In the genomic region with DNA sequence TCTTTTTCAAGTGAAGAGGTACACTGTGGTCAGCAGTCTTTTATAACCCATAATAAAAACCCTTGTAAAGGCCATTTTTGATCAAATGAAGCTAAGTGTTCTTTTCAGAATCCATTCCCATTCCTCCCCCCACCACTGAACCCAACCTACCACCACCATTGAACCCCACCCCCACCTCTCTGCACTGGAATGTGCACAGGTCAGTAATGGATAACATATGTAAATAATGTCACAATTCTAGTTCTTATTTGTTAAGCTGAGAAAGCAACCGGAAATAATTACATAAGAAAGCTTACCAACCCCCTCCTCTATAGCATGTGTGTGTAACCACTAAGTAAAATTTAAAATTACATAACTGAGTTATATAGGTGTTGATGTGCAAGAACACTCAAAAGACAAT, we compare ENCODE assay signal across 7 mouse cellular contexts.
A peak's percentile ranks its signal among the peaks of the same experiment; 100 is the strongest.
DNase-seq lines count a peak whose midpoint lies in the region; ATAC-seq and TF ChIP-seq lines count a peak whose summit lies in the region.
"Not testable (repeated sequence)": the region's sequence is repeated elsewhere in the genome, so short reads cannot be mapped to it uniquely, and the experiment has no call there.

No protein-coding gene starts in this region.

- ATAC-seq in granulocyte monocyte progenitor cell, adult 5-6 weeks (replicated peaks; ENCODE audit: poor library complexity, severe bottlenecking), result peak; percentile 38
- peak; percentile 67 for ATAC-seq in liver, embryonic 13.5 days (ENCODE audit: low read depth)
- peak; percentile 88 for ATAC-seq in liver, embryonic 16.5 days (ENCODE audit: low read depth)
- peak; percentile 54; the same call in 1 of the 2 replicates for ATAC-seq in lung, embryonic 16.5 days (ENCODE audit: low read depth)
- ATAC-seq in stomach, embryonic 14.5 days (ENCODE audit: insufficient number of reproducible peaks, insufficient read depth, low FRiP score, low read depth), result peak; percentile 53; the same call in 1 of the 2 replicates
- peak; percentile 72; the same call in 1 of the 2 replicates for ATAC-seq in stomach, postnatal 0 days (ENCODE audit: low FRiP score, low TSS enrichment)

- H3K4me1 ChIP-seq in liver, adult 2 months (ENCODE audit: control insufficient read depth, insufficient read depth, low read length); liver, embryonic 13.5 days (replicated peaks); liver, embryonic 16.5 days (ENCODE audit: control insufficient read depth, low read depth, low read length); lung, embryonic 16.5 days (replicated peaks; ENCODE audit: control insufficient read depth, insufficient read depth, low read length); stomach, embryonic 14.5 days (ENCODE audit: control insufficient read depth, insufficient read depth, low read length); stomach, postnatal 0 days (replicated peaks; ENCODE audit: control insufficient read depth, insufficient read depth): not testable (repeated sequence)

- 18% methylated on average over 1 of the region's 1 CpGs for WGBS in liver, adult 2 months
- WGBS in liver, embryonic 13.5 days (ENCODE audit: insufficient replicate concordance), result 59% methylated on average over 1 of the region's 1 CpGs
- 74% methylated on average over 1 of the region's 1 CpGs for WGBS in liver, embryonic 16.5 days (ENCODE audit: insufficient replicate concordance)
- 43% methylated on average over 1 of the region's 1 CpGs for WGBS in lung, embryonic 16.5 days
- 69% methylated on average over 1 of the region's 1 CpGs for WGBS in stomach, embryonic 14.5 days
- WGBS in stomach, postnatal 0 days, result 56% methylated on average over 1 of the region's 1 CpGs

- not testable (repeated sequence) for H3K9ac ChIP-seq in liver, adult 2 months (ENCODE audit: low read depth, low read length); liver, embryonic 13.5 days; liver, embryonic 16.5 days (ENCODE audit: low read depth, low read length); lung, embryonic 16.5 days (ENCODE audit: low read length); stomach, embryonic 14.5 days (replicated peaks; ENCODE audit: low read depth, low read length); stomach, postnatal 0 days (ENCODE audit: low read length)

- TF ChIP-seq POLR2A in liver, adult 2 months (IDR thresholded peaks at IDR 0.05; ENCODE audit: extremely low read depth, insufficient read depth, low read length), result not testable (repeated sequence)

- not testable (repeated sequence) for TF ChIP-seq CTCF in liver, adult 2 months (IDR thresholded peaks at IDR 0.05; ENCODE audit: low read depth, low read length); stomach, postnatal 0 days (IDR thresholded peaks at IDR 0.05; ENCODE audit: low read depth)

- H3K79me2 ChIP-seq in liver, adult 2 months (ENCODE audit: control insufficient read depth, insufficient read depth, low read length), result not testable (repeated sequence)

- not testable (repeated sequence) for H3K27me3 ChIP-seq in liver, adult 2 months (ENCODE audit: control insufficient read depth, insufficient read depth, low read length); liver, embryonic 13.5 days; liver, embryonic 16.5 days (ENCODE audit: control insufficient read depth, insufficient read depth, low read depth, low read length); lung, embryonic 16.5 days (ENCODE audit: control insufficient read depth, insufficient read depth, low read depth, low read length); stomach, embryonic 14.5 days (ENCODE audit: control insufficient read depth, insufficient read depth, low read length); stomach, postnatal 0 days (ENCODE audit: control insufficient read depth, insufficient read depth, low read length)

- not testable (repeated sequence) for H3K36me3 ChIP-seq in liver, adult 2 months (ENCODE audit: control insufficient read depth, insufficient read depth, low read length); liver, embryonic 13.5 days; liver, embryonic 16.5 days (ENCODE audit: control insufficient read depth, insufficient read depth); lung, embryonic 16.5 days (ENCODE audit: control insufficient read depth, insufficient read depth, low read length); stomach, embryonic 14.5 days (ENCODE audit: control insufficient read depth, insufficient read depth, low read length); stomach, postnatal 0 days (ENCODE audit: control insufficient read depth, insufficient read depth, low read length)

- H3K4me2 ChIP-seq in liver, embryonic 13.5 days; liver, embryonic 16.5 days (ENCODE audit: low read depth, low read length); lung, embryonic 16.5 days (ENCODE audit: low read depth, low read length); stomach, embryonic 14.5 days (replicated peaks; ENCODE audit: low read depth, low read length); stomach, postnatal 0 days (replicated peaks; ENCODE audit: low read depth): not testable (repeated sequence)

- not testable (repeated sequence) for H3K27ac ChIP-seq in liver, adult 2 months (replicated peaks; ENCODE audit: insufficient read depth, low read depth, low read length); liver, embryonic 13.5 days; liver, embryonic 16.5 days (ENCODE audit: low read length); lung, embryonic 16.5 days (ENCODE audit: low read length); stomach, embryonic 14.5 days (ENCODE audit: low read length); stomach, postnatal 0 days (replicated peaks)

- H3K4me3 ChIP-seq in liver, adult 2 months (ENCODE audit: insufficient read depth, low read depth, low read length); liver, embryonic 13.5 days (replicated peaks); liver, embryonic 16.5 days (ENCODE audit: low read depth, low read length); lung, embryonic 16.5 days (ENCODE audit: low read length); stomach, embryonic 14.5 days (ENCODE audit: low read depth, low read length); stomach, postnatal 0 days (ENCODE audit: low read depth, low read length): not testable (repeated sequence)

- peak; percentile 37 for DNase-seq in liver, adult 2 months (ENCODE audit: extremely low read depth, low read depth, low spot score)
- DNase-seq in liver, embryonic 13.5 days; stomach, postnatal 0 days (ENCODE audit: low spot score): not testable (repeated sequence)

- H3K9me3 ChIP-seq in liver, embryonic 13.5 days (replicated peaks); liver, embryonic 16.5 days (replicated peaks; ENCODE audit: control insufficient read depth, low read length); lung, embryonic 16.5 days (ENCODE audit: control insufficient read depth, low read length); stomach, embryonic 14.5 days (ENCODE audit: control insufficient read depth, low read depth, low read length); stomach, postnatal 0 days (ENCODE audit: control insufficient read depth, low read length): not testable (repeated sequence)

- not testable (repeated sequence) for TF ChIP-seq EP300 in stomach, postnatal 0 days (optimal IDR thresholded peaks at IDR 0.05)

Comparison
In these comparisons a context has a peak if more than half of its experiments do, and no peak if none do; other contexts are left out.
1. ATAC-seq: peak in every context shown above with its lines; median percentile 88 in liver, embryonic 16.5 days; 72 in stomach, postnatal 0 days; 67 in liver, embryonic 13.5 days; 54 in lung, embryonic 16.5 days; 53 in stomach, embryonic 14.5 days; 38 in granulocyte monocyte progenitor cell, adult 5-6 weeks.